Comparison of ENCODE assay signal across 24 mouse cellular contexts in genomic region chr1:181525996-181526395, GRCm38 (mm10). TPM values are rescaled to one million over a fixed set of nuclear protein-coding genes. Genes with fewer than 3 reads are reported as not detected.
DNase-seq lines count a peak whose midpoint lies in the region; ATAC-seq lines count a peak whose summit lies in the region.
"Had no signal": no experiment of that assay in that cellular context is flagged by ENCODE, and none has a peak within 500 bp of the region (broad histone marks: within the 10 kb centered on the region; RNA-seq: fewer than 3 reads in every experiment).

No protein-coding gene starts in this region.

- no peaks in the 10 kb centered on the region for H3K27me3 ChIP-seq in kidney, embryonic 16.5 days (ENCODE audit: insufficient read depth, low read length)
- H3K27me3 ChIP-seq in limb, embryonic 10.5 days (ENCODE audit: low read depth, poor library complexity, severe bottlenecking): no peaks in the 10 kb centered on the region
- H3K27me3 ChIP-seq: embryonic facial prominence, embryonic 13.5 days; forebrain, embryonic 12.5 days; heart, embryonic 15.5 days; hindbrain, embryonic 15.5 days had no signal

- intact Hi-C loops in heart, postnatal 14 days (cut with DNase I): no loop called here

- no peak overlapping the region for H3K9ac ChIP-seq in kidney, embryonic 16.5 days (replicated peaks; ENCODE audit: low read length)
- H3K9ac ChIP-seq: embryonic facial prominence, embryonic 13.5 days; forebrain, embryonic 12.5 days; heart, embryonic 15.5 days; hindbrain, embryonic 15.5 days had no signal

- DNase-seq in kidney, adult 9 months: no peak
- DNase-seq in B cell, adult 2 months: peak; percentile 4 to 9
- no peak for DNase-seq in limb, embryonic 10.5 days (ENCODE audit: low spot score)
- DNase-seq in right cerebral cortex, postnatal 14 days: no peak
- no peak for DNase-seq in heart, postnatal 14 days
- DNase-seq: cerebellum, adult 11-12 months; cerebellum, adult 9-10 months; cerebellum, postnatal 36 days; gastrocnemius, postnatal 14 days; heart, adult 2 months had no signal

- H3K4me2 ChIP-seq in kidney, embryonic 16.5 days (replicated peaks; ENCODE audit: low read depth, low read length): no peak overlapping the region
- H3K4me2 ChIP-seq: embryonic facial prominence, embryonic 13.5 days; forebrain, embryonic 12.5 days; heart, embryonic 11.5 days; heart, embryonic 15.5 days; hindbrain, embryonic 15.5 days had no signal

- H3K4me3 ChIP-seq in kidney, embryonic 16.5 days (ENCODE audit: low read length): no peak overlapping the region
- H3K4me3 ChIP-seq in limb, embryonic 10.5 days: no peak overlapping the region
- H3K4me3 ChIP-seq: embryonic facial prominence, embryonic 13.5 days; forebrain, embryonic 12.5 days; heart, adult 2 months; heart, embryonic 15.5 days; hindbrain, embryonic 10.5 days; hindbrain, embryonic 15.5 days had no signal

- no peak overlapping the region for H3K27ac ChIP-seq in kidney, embryonic 16.5 days (ENCODE audit: low read length)
- peak overlapping the region; percentile 53; the same call in 1 of the 2 replicates for H3K27ac ChIP-seq in limb, embryonic 10.5 days
- H3K27ac ChIP-seq: embryonic facial prominence, embryonic 13.5 days; forebrain, embryonic 12.5 days; heart, adult 2 months; heart, embryonic 15.5 days; hindbrain, embryonic 15.5 days had no signal

- WGBS in kidney, embryonic 16.5 days: 26% methylated on average over 5 of the region's 5 CpGs
- 75% methylated on average over 5 of the region's 5 CpGs for WGBS in limb, embryonic 10.5 days

- H3K9me3 ChIP-seq in kidney, embryonic 16.5 days (ENCODE audit: low read length): no peaks in the 10 kb centered on the region; the same call in 1 of the 2 replicates
- H3K9me3 ChIP-seq in limb, embryonic 10.5 days (replicated peaks): no peaks in the 10 kb centered on the region
- H3K9me3 ChIP-seq: embryonic facial prominence, embryonic 13.5 days; forebrain, embryonic 12.5 days; heart, embryonic 15.5 days; hindbrain, embryonic 10.5 days; hindbrain, embryonic 15.5 days had no signal

- H3K4me1 ChIP-seq in kidney, embryonic 16.5 days (ENCODE audit: insufficient read depth, low read length): peaks cover 10% of the 10 kb centered on the region
- H3K4me1 ChIP-seq in limb, embryonic 10.5 days: peaks cover 33% of the 10 kb centered on the region

- no peaks in the 10 kb centered on the region for H3K36me3 ChIP-seq in kidney, embryonic 16.5 days (ENCODE audit: insufficient read depth, low read length)
- no peaks in the 10 kb centered on the region for H3K36me3 ChIP-seq in limb, embryonic 10.5 days
- H3K36me3 ChIP-seq: embryonic facial prominence, embryonic 13.5 days; forebrain, embryonic 12.5 days; heart, embryonic 15.5 days; hindbrain, embryonic 10.5 days; hindbrain, embryonic 15.5 days had no signal

- ATAC-seq in kidney, embryonic 16.5 days (ENCODE audit: low FRiP score, low TSS enrichment): 0 out of 2 replicates have a peak, but pooled peaks have one; percentile 39
- ATAC-seq: CD4-positive, CD25-positive, alpha-beta regulatory T cell, adult 4 months; forebrain, embryonic 16.5 days had no signal

RNA-seq across cellular contexts. Expression of gene Ccdc121, which starts 14.7 kb away (rescaled TPM):
- polyA plus RNA-seq in kidney, embryonic 16.5 days (2015; fragmentation: Nextera tagmentation; extraction: Ambion mirVana): 0.14 and 0.22 TPM in 2 replicates
- polyA plus RNA-seq in limb, embryonic 10.5 days (2016; fragmentation: Nextera tagmentation; extraction: Ambion mirVana): not detected in 2 replicates
- not detected for total RNA-seq in heart, postnatal 14 days (2021)
- total RNA-seq: adrenal gland, adult 18-20 months; adrenal gland, postnatal 14 days; gastrocnemius, adult 18-20 months; gastrocnemius, postnatal 14 days; heart, adult 2 months; heart, postnatal 25 days; MEL had no signal
- polyA plus RNA-seq: CD4-positive, CD25-positive, alpha-beta regulatory T cell, adult 4 months; embryonic facial prominence, embryonic 13.5 days; forebrain, embryonic 12.5 days; forebrain, embryonic 16.5 days; hindbrain, embryonic 15.5 days had no signal

RNA-seq across cellular contexts. Expression of gene Dnah14, which starts 50.4 kb away (rescaled TPM):
- 0.91 and 1.3 TPM in 2 replicates for polyA plus RNA-seq in kidney, embryonic 16.5 days (2015; fragmentation: Nextera tagmentation; extraction: Ambion mirVana)
- polyA plus RNA-seq in limb, embryonic 10.5 days (2016; fragmentation: Nextera tagmentation; extraction: Ambion mirVana): 1.7 TPM in 2 replicates
- total RNA-seq in heart, postnatal 14 days (2021): under 1 TPM in 1 of 2 experiments, not detected in 1; 0.05 TPM
- total RNA-seq: adrenal gland, adult 18-20 months; heart, adult 2 months; heart, postnatal 25 days had no signal
- polyA plus RNA-seq: heart, adult 2 months had no signal

Comparison
In these comparisons a context has a peak if more than half of its experiments do, and no peak if none do; other contexts are left out.
1. DNase-seq: peak in B cell, adult 2 months (2 of 2); none in kidney, adult 9 months (single experiment), limb, embryonic 10.5 days (single experiment), right cerebral cortex, postnatal 14 days (single experiment) and heart, postnatal 14 days (0 of 2).